ENCODE assay signal across 33 mouse cellular contexts in genomic region chr3:122545346-122545745, GRCm38 (mm10).
"Had no signal": no experiment of that assay in that cellular context is flagged by ENCODE, and none has a peak within 500 bp of the region (broad histone marks: within the 10 kb centered on the region; RNA-seq: fewer than 3 reads in every experiment).

No protein-coding gene starts in this region.

- ATAC-seq: hindbrain, embryonic 16.5 days; hindbrain, postnatal 0 days; inflammation-experienced regulatory T-cells, adult 6 months; intestine, embryonic 15.5 days; intestine, embryonic 16.5 days; intestine, postnatal 0 days had no signal

- H3K27ac ChIP-seq: heart, adult 2 months; heart, embryonic 10.5 days; heart, embryonic 13.5 days; heart, embryonic 15.5 days; hindbrain, embryonic 10.5 days; hindbrain, embryonic 12.5 days; hindbrain, embryonic 13.5 days; hindbrain, embryonic 14.5 days; hindbrain, embryonic 15.5 days; hindbrain, postnatal 0 days; intestine, embryonic 15.5 days; kidney, embryonic 15.5 days; kidney, postnatal 0 days; layer of hippocampus, adult 2 months; left cerebral cortex, adult 2 months had no signal

- H3K4me2 ChIP-seq: heart, embryonic 11.5 days; heart, embryonic 12.5 days; heart, embryonic 13.5 days; heart, embryonic 15.5 days; hindbrain, embryonic 12.5 days; hindbrain, embryonic 13.5 days; hindbrain, embryonic 14.5 days; hindbrain, embryonic 15.5 days; intestine, embryonic 15.5 days; kidney, embryonic 15.5 days had no signal

- H3K27me3 ChIP-seq: heart, embryonic 12.5 days; heart, embryonic 13.5 days; heart, embryonic 15.5 days; hindbrain, embryonic 12.5 days; hindbrain, embryonic 13.5 days; hindbrain, embryonic 15.5 days; intestine, embryonic 15.5 days; kidney, embryonic 15.5 days had no signal

- H3K9ac ChIP-seq: heart, embryonic 12.5 days; heart, embryonic 13.5 days; heart, embryonic 15.5 days; hindbrain, embryonic 12.5 days; hindbrain, embryonic 13.5 days; hindbrain, embryonic 14.5 days; hindbrain, embryonic 15.5 days; intestine, embryonic 15.5 days; kidney, embryonic 15.5 days had no signal

- H3K9me3 ChIP-seq: heart, embryonic 10.5 days; heart, embryonic 12.5 days; heart, embryonic 13.5 days; heart, embryonic 15.5 days; hindbrain, embryonic 10.5 days; hindbrain, embryonic 12.5 days; hindbrain, embryonic 13.5 days; hindbrain, embryonic 15.5 days; intestine, embryonic 15.5 days; kidney, embryonic 15.5 days had no signal

- H3K4me3 ChIP-seq: heart, adult 2 months; heart, embryonic 10.5 days; heart, embryonic 12.5 days; heart, embryonic 13.5 days; heart, embryonic 15.5 days; hindbrain, embryonic 10.5 days; hindbrain, embryonic 12.5 days; hindbrain, embryonic 13.5 days; hindbrain, embryonic 15.5 days; intestine, embryonic 15.5 days; kidney, embryonic 15.5 days; layer of hippocampus, adult 2 months; left cerebral cortex, adult 2 months had no signal

- H3K4me1 ChIP-seq: heart, embryonic 10.5 days; heart, embryonic 15.5 days; hindbrain, embryonic 10.5 days; hindbrain, embryonic 12.5 days; hindbrain, embryonic 13.5 days; hindbrain, embryonic 15.5 days; kidney, embryonic 15.5 days had no signal

- DNase-seq: heart, adult 18-20 months; heart, adult 2 months; heart, postnatal 10 days; heart, postnatal 14 days; heart, postnatal 36 days; heart, postnatal 4 days; kidney, adult 11 months; kidney, adult 18-20 months; kidney, adult 8-10 months; kidney, postnatal 10 days; kidney, postnatal 25 days; layer of hippocampus, adult 9-11 months; layer of hippocampus, postnatal 36 days had no signal
